Mouse (Mus musculus): ENCODE measurements around the gene Unc5b. TPM values are rescaled to one million over a fixed set of nuclear protein-coding genes. Genes with fewer than 3 reads are reported as not detected.

The Unc5b gene
- polyA plus RNA-seq, 1 experiment from 2014 or later, result 4.0 TPM

DNA sequence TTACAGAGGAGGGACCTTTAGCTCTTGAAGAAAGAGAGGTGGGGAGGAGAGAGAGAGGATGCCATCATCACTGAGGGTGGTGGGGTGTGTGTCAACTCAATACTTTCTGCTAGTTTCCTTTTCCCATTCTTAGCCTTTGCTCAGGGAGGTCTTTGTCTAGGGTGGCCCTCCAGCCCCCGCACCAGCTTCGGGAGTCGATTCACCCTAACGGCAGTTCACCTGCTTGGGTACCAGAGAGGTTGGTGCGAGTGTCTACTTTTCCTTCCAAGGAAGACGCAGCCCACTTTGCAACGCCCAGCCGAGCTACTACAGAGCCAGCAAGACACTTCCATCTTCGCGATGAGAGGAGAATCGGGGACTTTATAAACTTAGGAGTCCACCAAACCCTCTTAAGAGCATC is 1.4 kb downstream of the Unc5b start:
- WGBS, result 2% methylated on average over 11 of the region's 11 CpGs
- no peak for ATAC-seq (ENCODE audit: insufficient read depth, low FRiP score, low read depth)
- peak overlapping the region; percentile 71 for H3K4me3 ChIP-seq (replicated peaks)
- peak overlapping the region; percentile 98 for H3K4me2 ChIP-seq
- H3K27ac ChIP-seq, result no peak overlapping the region
- no peaks in the 10 kb centered on the region for H3K36me3 ChIP-seq
- H3K9me3 ChIP-seq, result no peaks in the 10 kb centered on the region
- peaks cover 24% of the 10 kb centered on the region for H3K4me1 ChIP-seq
- H3K9ac ChIP-seq, result no peak overlapping the region
- peaks cover 44% of the 10 kb centered on the region for H3K27me3 ChIP-seq (replicated peaks)

DNA sequence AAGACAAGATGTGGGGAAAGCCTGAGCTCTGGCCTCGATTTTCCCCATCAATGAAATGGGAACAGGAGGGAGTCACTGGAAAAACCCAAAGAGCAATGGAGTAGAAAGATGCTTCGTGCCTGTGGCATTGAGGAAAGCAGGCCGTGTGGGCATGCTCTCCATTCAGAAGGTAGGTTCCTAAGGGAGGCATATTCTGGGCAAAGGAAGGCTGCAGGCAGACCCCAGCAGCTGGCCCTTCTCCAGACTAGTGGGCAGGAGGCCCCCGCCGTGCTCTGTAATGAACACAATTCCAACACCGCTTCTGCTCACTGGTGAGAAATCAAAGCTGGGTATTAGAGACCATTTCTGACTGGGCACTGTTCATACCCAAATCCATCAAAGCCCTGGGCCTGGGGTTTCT is 2.3 kb downstream of the Unc5b start:
- H3K36me3 ChIP-seq, result no peaks in the 10 kb centered on the region
- H3K4me3 ChIP-seq (replicated peaks), result peak overlapping the region; percentile 71; the same call in 1 of the 2 replicates
- peaks cover 24% of the 10 kb centered on the region for H3K4me1 ChIP-seq
- peaks cover 44% of the 10 kb centered on the region for H3K27me3 ChIP-seq (replicated peaks)
- WGBS, result 52% methylated on average over 6 of the region's 6 CpGs
- H3K9me3 ChIP-seq, result no peaks in the 10 kb centered on the region
- H3K27ac ChIP-seq, result no peak overlapping the region
- H3K4me2 ChIP-seq, result peak overlapping the region; percentile 98
- no peak overlapping the region for H3K9ac ChIP-seq
- no peak for ATAC-seq (ENCODE audit: insufficient read depth, low FRiP score, low read depth)

DNA sequence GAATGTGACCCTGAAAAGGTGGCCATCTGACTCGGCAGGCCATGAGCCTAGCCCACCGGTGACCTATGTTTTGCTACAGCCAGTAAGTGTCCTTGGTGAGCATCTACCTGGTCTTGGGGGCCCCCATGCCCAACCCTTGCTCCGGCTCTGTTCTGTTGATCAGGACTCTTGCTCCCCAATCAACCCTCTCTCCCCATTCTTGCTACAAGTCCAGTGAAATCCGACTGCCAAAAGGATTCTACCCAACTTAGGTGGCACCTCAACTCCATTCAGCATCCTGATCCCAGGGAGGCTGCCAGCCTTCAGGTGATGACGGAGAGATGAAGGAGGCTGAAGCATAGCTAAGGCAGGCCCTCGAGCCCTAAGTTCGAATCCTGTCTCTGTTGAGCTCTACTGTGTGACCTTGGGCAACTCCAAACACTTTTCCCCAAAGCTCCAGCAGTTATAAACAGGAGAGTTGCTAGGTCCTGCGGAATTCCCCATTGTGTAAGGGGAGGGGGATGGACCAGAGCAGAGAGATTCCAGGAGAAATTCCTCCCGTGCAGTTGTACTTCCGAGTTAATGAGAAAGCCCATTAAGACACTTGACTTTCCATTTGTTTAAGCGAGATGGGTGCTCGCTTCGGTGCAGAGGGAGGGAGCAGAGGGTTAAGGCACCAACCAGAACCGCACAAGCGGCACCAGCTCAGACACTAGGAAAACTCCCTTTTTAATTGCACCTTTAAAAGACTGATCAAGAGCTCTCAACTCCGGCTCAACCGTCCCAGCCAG is 3.3 kb downstream of the Unc5b start:
- Histone ChIP-seq H3K9me3 (no peaks in the 10 kb centered on the region), H3K9ac (no peak overlapping the region), H3K4me3 (replicated peaks) (no peak overlapping the region), H3K27me3 (replicated peaks) (peaks cover 41% of the 10 kb centered on the region), H3K27ac (no peak overlapping the region), H3K4me1 (peaks cover 24% of the 10 kb centered on the region), H3K4me2 (no peak overlapping the region), H3K36me3 (no peaks in the 10 kb centered on the region)
- whole genome bisulfite sequencing, result 46% methylated on average over 17 of the region's 17 CpGs
- ATAC-seq (ENCODE audit: insufficient read depth, low FRiP score, low read depth), result no peak

DNA sequence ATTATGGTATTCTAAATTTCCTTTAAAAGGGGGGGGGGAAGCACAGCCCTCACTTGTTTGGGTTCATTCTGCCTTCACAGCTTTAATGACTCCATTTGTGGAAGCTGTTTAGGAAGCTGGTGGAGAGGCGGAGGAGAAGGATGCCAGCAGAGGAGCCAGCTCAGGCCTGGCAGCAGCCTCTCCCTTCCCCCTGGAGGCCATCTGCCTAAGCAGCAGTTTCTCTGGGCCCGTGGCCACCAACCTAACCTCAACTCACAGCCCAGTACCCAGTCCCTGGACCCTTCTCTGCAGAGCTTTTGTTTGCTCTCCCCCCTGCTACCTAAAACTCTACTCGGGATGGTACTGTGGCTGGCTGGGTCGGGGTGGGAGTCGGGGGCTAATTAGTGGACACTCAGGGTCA is 4.1 kb downstream of the Unc5b start:
- H3K4me1 ChIP-seq, result peaks cover 24% of the 10 kb centered on the region
- H3K27ac ChIP-seq, result no peak overlapping the region
- H3K36me3 ChIP-seq, result no peaks in the 10 kb centered on the region
- H3K4me2 ChIP-seq, result peak overlapping the region; percentile 82
- H3K9me3 ChIP-seq, result no peaks in the 10 kb centered on the region
- no peak overlapping the region for H3K9ac ChIP-seq
- H3K27me3 ChIP-seq (replicated peaks), result peaks cover 35% of the 10 kb centered on the region
- peak overlapping the region; percentile 39 for H3K4me3 ChIP-seq (replicated peaks)
- no peak for ATAC-seq (ENCODE audit: insufficient read depth, low FRiP score, low read depth)
- WGBS, result 27% methylated on average over 5 of the region's 5 CpGs

DNA sequence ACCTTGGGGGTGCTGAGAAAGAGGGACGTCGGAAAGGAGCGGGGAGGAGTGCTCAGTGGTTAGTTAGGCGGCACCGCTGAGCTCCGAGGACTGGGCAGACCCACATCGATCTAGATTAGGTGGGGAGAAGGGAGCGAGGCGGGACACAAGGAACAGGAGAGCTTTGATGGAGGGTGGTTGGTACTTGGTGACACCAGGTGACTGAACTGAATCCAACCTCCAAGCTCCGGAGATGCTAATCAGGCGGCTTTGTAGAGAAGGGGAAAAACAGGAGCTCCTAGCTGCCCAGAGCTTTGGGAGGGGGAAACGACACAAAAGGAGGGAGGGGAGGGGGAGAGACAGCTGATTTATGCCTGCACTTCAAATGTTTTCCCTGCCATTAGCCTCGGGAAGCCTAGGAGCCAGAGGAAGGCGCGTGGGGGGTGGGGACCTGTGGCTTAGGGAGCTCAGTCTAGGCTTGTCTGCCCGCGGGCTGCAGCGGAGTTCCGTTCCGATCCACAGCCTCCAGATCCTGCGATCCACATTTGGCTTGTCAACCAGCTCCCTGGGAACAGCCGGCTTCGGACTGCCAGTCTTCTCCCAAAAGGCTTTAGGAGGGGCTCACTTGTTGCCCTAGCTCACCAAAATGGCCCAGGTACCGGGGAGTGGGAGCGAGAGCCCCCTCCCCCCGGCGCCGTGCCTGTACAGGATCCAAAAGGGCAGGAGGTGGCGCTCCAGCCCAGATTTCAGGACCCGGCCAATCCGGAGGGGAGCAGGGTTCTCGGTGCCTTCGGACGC is 4.7 kb downstream of the Unc5b start:
- H3K4me3 ChIP-seq (replicated peaks), result peak overlapping the region; percentile 39
- H3K9me3 ChIP-seq, result no peaks in the 10 kb centered on the region
- 3% methylated on average over 33 of the region's 34 CpGs for WGBS
- peaks cover 28% of the 10 kb centered on the region for H3K4me1 ChIP-seq
- peaks cover 35% of the 10 kb centered on the region for H3K27me3 ChIP-seq (replicated peaks)
- H3K27ac ChIP-seq, result no peak overlapping the region
- H3K36me3 ChIP-seq, result no peaks in the 10 kb centered on the region
- peak overlapping the region; percentile 82 for H3K4me2 ChIP-seq
- no peak for ATAC-seq (ENCODE audit: insufficient read depth, low FRiP score, low read depth)
- H3K9ac ChIP-seq, result no peak overlapping the region

DNA sequence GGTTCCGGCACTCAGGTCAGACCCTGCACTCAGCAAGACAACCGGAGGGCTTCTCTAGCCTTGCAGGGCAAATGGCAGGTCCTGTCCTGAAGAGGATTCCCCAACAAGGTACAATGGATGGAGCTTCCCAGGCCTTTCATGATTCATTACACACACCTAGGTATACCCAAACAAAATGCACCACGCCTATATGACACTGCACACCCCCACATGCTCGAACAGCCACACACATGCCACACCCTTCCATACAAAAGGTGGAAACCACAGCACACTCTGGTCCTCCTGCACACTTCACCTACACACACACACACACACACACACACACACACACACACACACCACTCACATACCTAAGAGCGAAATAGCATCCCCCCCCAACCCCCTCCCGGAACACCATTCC is 5.4 kb downstream of the Unc5b start:
- H3K4me1 ChIP-seq, result peaks cover 26% of the 10 kb centered on the region
- H3K27me3 ChIP-seq (replicated peaks), result peaks cover 35% of the 10 kb centered on the region
- WGBS, result 59% methylated on average over 6 of the region's 6 CpGs
- no peaks in the 10 kb centered on the region for H3K9me3 ChIP-seq
- ATAC-seq (ENCODE audit: insufficient read depth, low FRiP score, low read depth), result no peak
- peak overlapping the region; percentile 82 for H3K4me2 ChIP-seq
- H3K4me3 ChIP-seq (replicated peaks), result no peak overlapping the region
- no peak overlapping the region for H3K9ac ChIP-seq
- H3K36me3 ChIP-seq, result no peaks in the 10 kb centered on the region
- H3K27ac ChIP-seq, result no peak overlapping the region

DNA sequence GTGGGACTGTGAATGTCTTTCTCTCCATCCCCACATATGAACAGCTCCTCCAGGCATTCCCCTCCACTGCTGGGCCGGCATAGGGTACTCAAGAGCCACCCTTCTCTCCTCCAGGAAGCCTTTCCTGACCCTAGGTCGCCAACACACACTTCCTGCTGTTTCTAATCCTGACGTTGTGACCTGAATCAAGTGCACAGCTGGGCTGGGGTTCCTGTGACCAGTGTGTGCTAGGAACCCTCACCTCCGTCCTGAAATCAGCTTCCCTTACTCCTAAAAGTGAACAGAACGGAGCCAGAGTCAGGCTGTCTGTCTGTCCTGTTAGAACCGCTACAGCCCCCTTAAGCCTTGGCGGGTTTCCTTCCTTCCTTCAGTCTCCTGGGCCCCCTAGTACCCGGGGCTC is 7.6 kb downstream of the Unc5b start:
- WGBS, result 48% methylated on average over 8 of the region's 8 CpGs
- H3K4me1 ChIP-seq, result peaks cover 21% of the 10 kb centered on the region
- no peaks in the 10 kb centered on the region for H3K9me3 ChIP-seq
- no peak overlapping the region for H3K27ac ChIP-seq
- H3K27me3 ChIP-seq (replicated peaks), result peaks cover 17% of the 10 kb centered on the region; the same call in 1 of the 2 replicates
- H3K36me3 ChIP-seq, result no peaks in the 10 kb centered on the region
- no peak overlapping the region for H3K4me2 ChIP-seq
- ATAC-seq (ENCODE audit: insufficient read depth, low FRiP score, low read depth), result no peak
- no peak overlapping the region for H3K4me3 ChIP-seq (replicated peaks)
- no peak overlapping the region for H3K9ac ChIP-seq

DNA sequence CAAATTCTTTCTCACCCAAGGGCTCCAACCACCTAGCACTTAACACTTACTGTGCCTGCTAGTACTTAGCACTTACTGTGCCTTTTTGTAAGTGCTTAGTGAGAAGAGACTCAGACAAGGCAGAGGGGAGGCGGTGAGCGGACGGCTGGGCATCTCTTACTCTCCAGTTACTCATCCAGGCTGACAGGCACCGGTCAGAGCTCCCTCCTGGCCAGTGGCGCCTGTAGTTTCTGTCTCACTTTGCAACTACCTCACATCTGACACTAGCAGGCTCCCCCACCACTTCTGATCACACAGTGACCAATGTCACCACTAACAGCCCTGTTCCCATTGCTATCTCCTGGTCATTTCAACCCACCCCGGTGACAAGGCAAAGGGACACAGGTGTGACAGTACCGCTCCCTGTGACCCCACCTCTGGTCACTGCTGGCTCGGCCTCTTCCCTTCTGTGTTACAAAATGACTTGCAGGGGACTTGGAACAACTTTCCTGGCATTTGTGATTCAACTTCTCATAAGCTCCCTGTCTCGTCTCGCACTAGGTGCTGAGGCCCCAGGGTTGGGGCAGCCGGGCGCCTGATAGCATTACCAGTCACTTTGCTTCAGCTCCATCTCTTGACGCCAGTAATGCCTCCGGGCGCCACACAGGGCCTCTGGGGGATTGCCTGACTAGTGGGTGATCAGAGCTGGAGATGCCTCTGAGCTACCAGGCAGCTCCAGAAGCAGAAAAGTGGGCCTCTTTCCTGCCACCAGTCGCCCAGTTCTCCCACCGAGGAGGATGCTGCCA is 8.5 kb downstream of the Unc5b start:
- 83% methylated on average over 17 of the region's 17 CpGs for WGBS
- Histone ChIP-seq H3K4me2 (no peak overlapping the region), H3K4me3 (replicated peaks) (no peak overlapping the region), H3K36me3 (no peaks in the 10 kb centered on the region), H3K4me1 (peaks cover 21% of the 10 kb centered on the region), H3K9ac (no peak overlapping the region), H3K9me3 (no peaks in the 10 kb centered on the region), H3K27me3 (replicated peaks) (peaks cover 8% of the 10 kb centered on the region; the same call in 1 of the 2 replicates), H3K27ac (no peak overlapping the region)
- ATAC-seq (ENCODE audit: insufficient read depth, low FRiP score, low read depth), result no peak

DNA sequence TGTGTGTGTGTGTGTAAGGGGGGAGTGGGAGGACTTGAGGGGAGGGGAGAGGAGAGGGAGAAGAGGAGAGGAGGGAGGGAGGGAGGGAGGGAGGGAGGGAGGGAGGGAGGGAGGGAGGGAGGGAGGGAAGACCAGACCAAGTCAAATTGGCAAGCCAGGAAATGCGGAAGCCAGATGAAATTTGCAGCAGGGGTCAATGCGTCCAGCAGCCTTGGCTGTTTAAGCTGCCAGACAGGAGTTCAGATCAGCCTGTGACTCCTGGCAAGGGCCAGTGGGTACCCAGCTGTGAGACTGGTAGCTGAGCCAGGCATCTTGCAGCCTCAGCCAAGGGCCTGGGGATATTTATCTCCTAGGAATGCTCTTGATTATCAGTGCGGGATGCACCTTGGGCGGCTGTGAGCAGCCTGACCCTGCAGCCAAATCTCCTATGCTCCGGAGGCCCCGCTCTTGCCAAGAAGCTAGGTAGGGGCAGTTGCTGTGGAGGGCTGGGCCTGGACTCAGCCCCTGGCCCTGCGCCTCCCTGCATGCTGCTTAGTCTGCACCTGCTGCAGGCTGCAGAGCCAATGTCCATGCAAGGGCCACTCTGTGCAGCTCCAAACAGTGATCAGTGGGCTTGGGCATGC is 9.5 kb downstream of the Unc5b start:
- no peak overlapping the region for H3K9ac ChIP-seq
- no peak overlapping the region for H3K27ac ChIP-seq
- peaks cover 24% of the 10 kb centered on the region for H3K4me1 ChIP-seq
- H3K9me3 ChIP-seq, result no peaks in the 10 kb centered on the region
- H3K36me3 ChIP-seq, result no peaks in the 10 kb centered on the region
- H3K4me3 ChIP-seq (replicated peaks), result no peak overlapping the region
- H3K27me3 ChIP-seq (replicated peaks), result no peaks in the 10 kb centered on the region
- no peak for ATAC-seq (ENCODE audit: insufficient read depth, low FRiP score, low read depth)
- no peak overlapping the region for H3K4me2 ChIP-seq
- WGBS, result 60% methylated on average over 7 of the region's 7 CpGs

DNA sequence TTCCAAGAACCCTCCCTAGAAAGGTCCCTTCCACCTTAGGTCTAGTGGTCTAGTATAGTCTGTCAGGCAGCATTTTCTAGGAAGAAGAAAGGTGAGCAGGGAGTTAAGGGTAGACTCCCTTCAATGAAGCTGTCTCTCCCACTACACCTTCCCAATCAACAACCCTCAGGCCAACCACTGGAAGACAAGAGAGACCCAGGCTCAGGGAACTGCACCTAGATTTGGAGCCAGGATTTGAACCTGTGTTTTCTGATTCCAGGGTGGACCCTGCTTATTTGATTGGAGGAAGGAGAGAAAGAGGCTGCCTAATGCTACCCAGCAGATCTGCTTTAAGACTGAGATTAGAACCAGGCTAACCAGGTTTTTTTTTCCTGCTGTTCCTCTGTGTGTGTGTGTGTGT is 10.1 kb downstream of the Unc5b start:
- Histone ChIP-seq H3K9ac (no peak overlapping the region), H3K4me2 (no peak overlapping the region), H3K27me3 (replicated peaks) (no peaks in the 10 kb centered on the region), H3K4me1 (peaks cover 24% of the 10 kb centered on the region), H3K4me3 (replicated peaks) (no peak overlapping the region), H3K9me3 (no peaks in the 10 kb centered on the region), H3K36me3 (no peaks in the 10 kb centered on the region), H3K27ac (no peak overlapping the region)
- no peak for ATAC-seq (ENCODE audit: insufficient read depth, low FRiP score, low read depth)

DNA sequence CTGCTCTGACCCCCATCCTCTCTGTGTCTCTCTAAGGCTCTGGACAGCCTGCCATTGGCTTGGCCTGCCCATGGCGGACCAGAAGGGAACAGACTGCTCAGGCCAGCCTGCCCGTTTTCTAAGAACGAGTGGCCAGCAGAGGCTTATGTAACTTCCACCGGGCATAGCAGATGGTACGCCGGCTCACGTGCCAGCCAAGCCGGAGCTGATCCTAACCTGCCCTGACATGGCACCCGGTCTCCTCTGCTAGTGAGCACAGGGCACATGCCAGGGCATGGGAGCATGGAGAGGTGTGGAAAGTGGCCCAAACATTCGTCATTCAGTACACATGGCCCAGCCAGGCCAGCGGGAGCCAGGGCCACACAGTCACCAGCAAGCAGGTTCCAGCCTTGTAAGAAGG is 10.8 kb downstream of the Unc5b start:
- no peak overlapping the region for H3K9ac ChIP-seq
- H3K27ac ChIP-seq, result no peak overlapping the region
- H3K4me1 ChIP-seq, result peaks cover 28% of the 10 kb centered on the region
- ATAC-seq (ENCODE audit: insufficient read depth, low FRiP score, low read depth), result no peak
- WGBS, result 92% methylated on average over 11 of the region's 11 CpGs
- H3K4me3 ChIP-seq (replicated peaks), result no peak overlapping the region
- no peaks in the 10 kb centered on the region for H3K27me3 ChIP-seq (replicated peaks)
- H3K36me3 ChIP-seq, result no peaks in the 10 kb centered on the region
- H3K9me3 ChIP-seq, result no peaks in the 10 kb centered on the region
- H3K4me2 ChIP-seq, result no peak overlapping the region

All from stomach, embryonic 15.5 days (tissue).